Comparison of ENCODE assay signal across 9 mouse cellular contexts in the genomic region with DNA sequence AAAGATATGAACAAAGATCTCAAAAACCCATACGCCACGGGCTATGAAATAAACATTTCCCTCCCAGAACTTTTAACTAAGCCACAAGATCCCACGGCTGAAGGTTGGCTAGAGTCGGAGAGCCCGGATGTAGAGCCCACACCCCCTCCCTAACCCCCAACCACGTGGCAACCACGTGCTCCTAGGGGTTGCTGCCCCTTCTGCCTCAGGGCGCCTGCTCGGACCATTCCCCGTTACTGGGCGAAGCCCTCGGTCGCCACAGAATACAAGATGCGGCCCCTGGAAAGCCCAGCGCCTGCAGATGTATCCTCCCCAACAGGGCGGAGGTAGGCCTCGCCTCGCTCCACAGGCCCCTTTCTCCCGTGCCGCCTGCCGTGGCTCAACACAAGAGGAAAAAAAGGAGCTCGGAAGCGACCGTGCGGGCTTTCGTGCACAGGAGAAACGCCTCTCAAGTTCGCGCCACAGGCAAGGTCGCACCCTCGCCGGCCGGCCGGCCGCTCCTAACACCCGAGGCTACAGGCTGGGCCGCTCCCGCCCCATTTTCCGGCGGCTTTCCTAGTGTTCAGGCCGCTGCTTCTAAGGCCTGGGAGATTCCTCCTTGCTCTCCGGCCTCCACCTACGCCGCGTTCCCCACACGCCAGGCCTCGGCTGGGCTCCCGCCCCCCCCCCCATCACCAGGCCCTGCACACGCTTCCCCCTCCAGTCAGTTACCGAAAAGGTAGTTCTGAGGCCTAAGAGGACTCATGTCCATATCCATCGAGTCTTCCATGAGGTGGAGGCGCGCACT. TPM values are rescaled to one million over a fixed set of nuclear protein-coding genes. Genes with fewer than 3 reads are reported as not detected.
DNase-seq lines count a peak whose midpoint lies in the region; ATAC-seq and TF ChIP-seq lines count a peak whose summit lies in the region.
"Had no signal": no experiment of that assay in that cellular context is flagged by ENCODE, and none has a peak within 500 bp of the region (broad histone marks: within the 10 kb centered on the region; RNA-seq: fewer than 3 reads in every experiment).

No protein-coding gene starts in this region.

- H3K36me3 ChIP-seq in CH12.LX (replicated peaks in 1 of 2; ENCODE audit: control insufficient read depth in 1 of 2, insufficient read depth in 1 of 2, low read length in 1 of 2), result peaks cover 22 to 48% of the 10 kb centered on the region in 2 experiments
- H3K36me3 ChIP-seq in forebrain, embryonic 11.5 days (ENCODE audit: control insufficient read depth, insufficient read depth, low read length), result peaks cover 5% of the 10 kb centered on the region
- H3K36me3 ChIP-seq in heart, embryonic 16.5 days (ENCODE audit: control insufficient read depth, insufficient read depth), result peaks cover 23% of the 10 kb centered on the region
- H3K36me3 ChIP-seq in neural tube, embryonic 14.5 days (ENCODE audit: control insufficient read depth, insufficient read depth, low read length), result peaks cover 31% of the 10 kb centered on the region
- H3K36me3 ChIP-seq in thymus, adult 2 months (ENCODE audit: control insufficient read depth, insufficient read depth, low read length), result peaks cover 23% of the 10 kb centered on the region

- peak overlapping the region; percentile 94 for H3K9ac ChIP-seq in CH12.LX (ENCODE audit: insufficient read depth, low read depth)
- H3K9ac ChIP-seq in forebrain, embryonic 11.5 days (ENCODE audit: low read length), result peak overlapping the region; percentile 97
- peak overlapping the region; percentile 85 for H3K9ac ChIP-seq in heart, embryonic 16.5 days (ENCODE audit: low read length)
- H3K9ac ChIP-seq in neural tube, embryonic 14.5 days (replicated peaks; ENCODE audit: low read depth, low read length), result peak overlapping the region; percentile 90

- H3K4me1 ChIP-seq in CH12.LX (ENCODE audit: control insufficient read depth in 1 of 2, insufficient read depth in 2 of 2), result peaks cover 3 to 23% of the 10 kb centered on the region in 2 experiments; a peak in 3 of 4 replicates
- H3K4me1 ChIP-seq in forebrain, embryonic 11.5 days (replicated peaks; ENCODE audit: control insufficient read depth, insufficient read depth, low read length), result no peaks in the 10 kb centered on the region; the same call in 1 of the 2 replicates
- H3K4me1 ChIP-seq in heart, embryonic 16.5 days (ENCODE audit: control insufficient read depth, insufficient read depth, low read length), result peaks cover 15% of the 10 kb centered on the region
- peaks cover 10% of the 10 kb centered on the region for H3K4me1 ChIP-seq in neural tube, embryonic 14.5 days (ENCODE audit: control insufficient read depth, insufficient read depth, low read length)
- peaks cover 5% of the 10 kb centered on the region for H3K4me1 ChIP-seq in thymus, adult 2 months (replicated peaks; ENCODE audit: control insufficient read depth, insufficient read depth, low read length)

- H3K4me2 ChIP-seq in CH12.LX (ENCODE audit: insufficient read depth, low read depth, poor library complexity, severe bottlenecking), result peak overlapping the region; percentile 35; the same call in 1 of the 2 replicates
- peak overlapping the region; percentile 76 for H3K4me2 ChIP-seq in forebrain, embryonic 11.5 days (ENCODE audit: low read depth, low read length, severe bottlenecking)
- H3K4me2 ChIP-seq in heart, embryonic 16.5 days (ENCODE audit: low read depth, low read length), result peak overlapping the region; percentile 90
- H3K4me2 ChIP-seq in neural tube, embryonic 14.5 days (ENCODE audit: low read depth, low read length), result peak overlapping the region; percentile 98

- peak overlapping the region; percentile 71 to 86 (median 74) for H3K4me3 ChIP-seq in CH12.LX (replicated peaks in 1 of 3; ENCODE audit: low read depth in 2 of 3, low read length in 2 of 3, poor library complexity in 1 of 3)
- peak overlapping the region; percentile 98 for H3K4me3 ChIP-seq in forebrain, embryonic 11.5 days (ENCODE audit: low read depth, low read length)
- H3K4me3 ChIP-seq in heart, embryonic 16.5 days (ENCODE audit: low read length), result peak overlapping the region; percentile 91
- peak overlapping the region; percentile 82 for H3K4me3 ChIP-seq in neural tube, embryonic 14.5 days (ENCODE audit: low read depth, low read length)
- H3K4me3 ChIP-seq in thymus, adult 2 months (ENCODE audit: control insufficient read depth, insufficient read depth, low read length), result peak overlapping the region; percentile 64

- no peak for TF ChIP-seq RAD21 in CH12.LX (IDR thresholded peaks at IDR 0.05; ENCODE audit: low read depth, low read length)

- DNase-seq in CH12.LX (ENCODE audit: extremely low read depth), result peak; percentile 87
- DNase-seq in brain, embryonic 14.5 days (ENCODE audit: low read depth), result peak; percentile 86
- DNase-seq in forebrain, embryonic 11.5 days (ENCODE audit: low spot score), result peak; percentile 88
- DNase-seq in kidney, postnatal 25 days, result peak; percentile 71 to 89
- peak; percentile 60 to 63 for DNase-seq in lung, adult 18-20 months
- peak; percentile 77 for DNase-seq in thymus, adult 2 months

- H3K27me3 ChIP-seq in CH12.LX (replicated peaks), result no peaks in the 10 kb centered on the region
- no peaks in the 10 kb centered on the region for H3K27me3 ChIP-seq in forebrain, embryonic 11.5 days (ENCODE audit: control insufficient read depth, insufficient read depth, low read length)
- no peaks in the 10 kb centered on the region for H3K27me3 ChIP-seq in heart, embryonic 16.5 days (ENCODE audit: control insufficient read depth, insufficient read depth, low read length)
- no peaks in the 10 kb centered on the region for H3K27me3 ChIP-seq in neural tube, embryonic 14.5 days (ENCODE audit: control insufficient read depth, insufficient read depth, low read length)
- H3K27me3 ChIP-seq in thymus, adult 2 months (ENCODE audit: control insufficient read depth, insufficient read depth, low read length), result no peaks in the 10 kb centered on the region

- TF ChIP-seq CTCF in CH12.LX (conservative IDR thresholded peaks at IDR 0.05 in 1 of 2, IDR thresholded peaks at IDR 0.05 in 1 of 2; ENCODE audit: low read depth in 2 of 2, low read length in 2 of 2), result no peak
- no peak for TF ChIP-seq CTCF in brain, embryonic 14.5 days (IDR thresholded peaks at IDR 0.05; ENCODE audit: borderline replicate concordance, extremely low read depth, insufficient read depth, insufficient read length)
- TF ChIP-seq CTCF in thymus, adult 2 months (IDR thresholded peaks at IDR 0.05; ENCODE audit: borderline replicate concordance, control insufficient read depth, extremely low read depth, insufficient read depth, low read length, poor library complexity), result no peak

- dilution Hi-C loops in CH12.LX (cut with MboI; ENCODE audit: extremely low pct_ligation_motif_present, extremely low pct_unique_long_range_greater_than_20kb, low sequenced_read_pairs), result no loop called here

- H3K27ac ChIP-seq in CH12.LX (ENCODE audit: insufficient read depth, low read depth), result peak overlapping the region; percentile 43; the same call in 1 of the 2 replicates
- peak overlapping the region; percentile 78 for H3K27ac ChIP-seq in forebrain, embryonic 11.5 days (ENCODE audit: low read depth, low read length)
- H3K27ac ChIP-seq in heart, embryonic 16.5 days (ENCODE audit: low read length), result peak overlapping the region; percentile 86
- peak overlapping the region; percentile 98 for H3K27ac ChIP-seq in neural tube, embryonic 14.5 days (ENCODE audit: low read depth, low read length)
- H3K27ac ChIP-seq in thymus, adult 2 months (ENCODE audit: control insufficient read depth, insufficient read depth, low read length), result 0 out of 2 replicates have a peak overlapping the region, but pooled peaks have one; percentile 2

- H3K79me2 ChIP-seq in CH12.LX (replicated peaks; ENCODE audit: control insufficient read depth, extremely low read depth, insufficient read depth, poor library complexity, severe bottlenecking), result peaks cover 49% of the 10 kb centered on the region

- peak; percentile 13 for TF ChIP-seq POLR2A in CH12.LX (IDR thresholded peaks at IDR 0.05; ENCODE audit: low read depth, low read length)
- TF ChIP-seq POLR2A in brain, embryonic 14.5 days (IDR thresholded peaks at IDR 0.05; ENCODE audit: borderline replicate concordance, extremely low read depth, insufficient read depth, insufficient read length, poor library complexity, severe bottlenecking), result 0 out of 2 replicates have a peak, but pooled peaks have one; percentile 9
- TF ChIP-seq POLR2A in thymus, adult 2 months (IDR thresholded peaks at IDR 0.05; ENCODE audit: control insufficient read depth, extremely low read depth, insufficient read depth, low read length, poor library complexity), result no peak

- TF ChIP-seq EP300 in CH12.LX (IDR thresholded peaks at IDR 0.05; ENCODE audit: low read length), result no peak

- no peaks in the 10 kb centered on the region for H3K9me3 ChIP-seq in CH12.LX (replicated peaks; ENCODE audit: low read length)
- no peaks in the 10 kb centered on the region for H3K9me3 ChIP-seq in forebrain, embryonic 11.5 days (ENCODE audit: control insufficient read depth, low read length)
- H3K9me3 ChIP-seq in heart, embryonic 16.5 days (replicated peaks; ENCODE audit: control insufficient read depth, low read length), result no peaks in the 10 kb centered on the region
- no peaks in the 10 kb centered on the region for H3K9me3 ChIP-seq in neural tube, embryonic 14.5 days (ENCODE audit: control insufficient read depth, low read length)

- 3% methylated on average over 53 of the region's 53 CpGs for WGBS in forebrain, embryonic 11.5 days
- 3% methylated on average over 53 of the region's 53 CpGs for WGBS in heart, embryonic 16.5 days
- 2% methylated on average over 52 of the region's 53 CpGs for WGBS in neural tube, embryonic 14.5 days
- WGBS in thymus, adult 2 months, result 2% methylated on average over 52 of the region's 53 CpGs

- in situ Hi-C loops in CH12.LX (cut with MboI; ENCODE audit: low pct_ligation_motif_present, low pct_unique_long_range_greater_than_20kb, low sequenced_read_pairs), result no loop called here

- ATAC-seq in forebrain, embryonic 11.5 days (replicated peaks; ENCODE audit: low FRiP score), result peak; percentile 68
- peak; percentile 42 for ATAC-seq in heart, embryonic 16.5 days (replicated peaks; ENCODE audit: extremely low read depth, insufficient read depth, low FRiP score)
- peak; percentile 69 for ATAC-seq in neural tube, embryonic 14.5 days (ENCODE audit: low read depth)

RNA-seq across cellular contexts. Expression of gene Npm1, which starts 0.6 kb away (rescaled TPM):
- total RNA-seq in CH12.LX (2012; rRNA removed) (3,603 and 3,941 TPM in 2 replicates), CH12.LX (2014; rRNA removed) (8,076 and 8,441 TPM in 2 replicates)
- 6,953 and 7,125 TPM in 2 replicates for polyA plus RNA-seq in CH12.LX (2012; ENCODE audit: insufficient read length, low read depth)
- polyA plus RNA-seq in brain, embryonic 14.5 days (2012; rRNA removed), result 459 and 569 TPM in 2 replicates
- 1,065 and 1,104 TPM in 2 replicates for polyA plus RNA-seq in forebrain, embryonic 11.5 days (2014; fragmentation: Nextera tagmentation; extraction: Ambion mirVana)
- polyA plus RNA-seq in heart, embryonic 16.5 days (2015; fragmentation: Nextera tagmentation; extraction: Ambion mirVana), result 424 and 467 TPM in 2 replicates
- 428 and 483 TPM in 2 replicates for polyA plus RNA-seq in neural tube, embryonic 14.5 days (2014; fragmentation: Nextera tagmentation; extraction: Ambion mirVana)
- polyA plus RNA-seq in thymus, adult 2 months (2012; rRNA removed), result 166 and 186 TPM in 2 replicates

RNA-seq across cellular contexts. Expression of gene Fgf18, which starts 15.2 kb away (rescaled TPM):
- total RNA-seq in CH12.LX (2012; rRNA removed), result not detected in 2 replicates
- not detected in 2 replicates for total RNA-seq in CH12.LX (2014; rRNA removed)
- 0.41 TPM in 1 of 2 replicates, not detected in the other for polyA plus RNA-seq in CH12.LX (2012; ENCODE audit: insufficient read length, low read depth)
- 2.6 and 3.8 TPM in 2 replicates for polyA plus RNA-seq in brain, embryonic 14.5 days (2012; rRNA removed)
- 2.7 and 4.1 TPM in 2 replicates for polyA plus RNA-seq in forebrain, embryonic 11.5 days (2014; fragmentation: Nextera tagmentation; extraction: Ambion mirVana)
- 9.2 and 11.5 TPM in 2 replicates for polyA plus RNA-seq in heart, embryonic 16.5 days (2015; fragmentation: Nextera tagmentation; extraction: Ambion mirVana)
- 11.0 and 11.4 TPM in 2 replicates for polyA plus RNA-seq in neural tube, embryonic 14.5 days (2014; fragmentation: Nextera tagmentation; extraction: Ambion mirVana)
- polyA plus RNA-seq in thymus, adult 2 months (2012; rRNA removed), result 0.15 and 0.23 TPM in 2 replicates

RNA-seq across cellular contexts. Expression of gene Tlx3, which starts 41.0 kb away (rescaled TPM):
- total RNA-seq in CH12.LX (2012; rRNA removed), result not detected in 2 replicates
- not detected in 2 replicates for total RNA-seq in CH12.LX (2014; rRNA removed)
- not detected in 2 replicates for polyA plus RNA-seq in CH12.LX (2012; ENCODE audit: insufficient read length, low read depth)
- 3.3 and 12.1 TPM in 2 replicates for polyA plus RNA-seq in brain, embryonic 14.5 days (2012; rRNA removed)
- polyA plus RNA-seq in forebrain, embryonic 11.5 days (2014; fragmentation: Nextera tagmentation; extraction: Ambion mirVana), result not detected in 2 replicates
- not detected in 2 replicates for polyA plus RNA-seq in heart, embryonic 16.5 days (2015; fragmentation: Nextera tagmentation; extraction: Ambion mirVana)
- polyA plus RNA-seq in neural tube, embryonic 14.5 days (2014; fragmentation: Nextera tagmentation; extraction: Ambion mirVana), result 32.9 and 41.0 TPM in 2 replicates
- polyA plus RNA-seq in thymus, adult 2 months (2012; rRNA removed), result 0.08 TPM in 2 replicates
- polyA plus RNA-seq: frontal cortex, adult 2 months had no signal

Comparison
In these comparisons a context has a peak if more than half of its experiments do, and no peak if none do; other contexts are left out.
1. Peak in every context shown above with its lines: DNase-seq, ATAC-seq, H3K4me3 ChIP-seq and H3K27ac ChIP-seq.
2. H3K27ac ChIP-seq: peak in every context shown above with its lines; median percentile 98 in neural tube, embryonic 14.5 days; 86 in heart, embryonic 16.5 days; 78 in forebrain, embryonic 11.5 days; 43 in CH12.LX; 2 in thymus, adult 2 months.
3. H3K4me2 ChIP-seq: peak in every context shown above with its lines; median percentile 98 in neural tube, embryonic 14.5 days; 90 in heart, embryonic 16.5 days; 76 in forebrain, embryonic 11.5 days; 35 in CH12.LX.